Mouse (Mus musculus): ENCODE measurements around the gene Foxl2. TPM values are rescaled to one million over a fixed set of nuclear protein-coding genes. Genes with fewer than 3 reads are reported as not detected.
A peak's percentile ranks its signal among the peaks of the same experiment; 100 is the strongest.

The Foxl2 gene
- not detected in 2 replicates for polyA plus RNA-seq (2012; rRNA removed)

DNA sequence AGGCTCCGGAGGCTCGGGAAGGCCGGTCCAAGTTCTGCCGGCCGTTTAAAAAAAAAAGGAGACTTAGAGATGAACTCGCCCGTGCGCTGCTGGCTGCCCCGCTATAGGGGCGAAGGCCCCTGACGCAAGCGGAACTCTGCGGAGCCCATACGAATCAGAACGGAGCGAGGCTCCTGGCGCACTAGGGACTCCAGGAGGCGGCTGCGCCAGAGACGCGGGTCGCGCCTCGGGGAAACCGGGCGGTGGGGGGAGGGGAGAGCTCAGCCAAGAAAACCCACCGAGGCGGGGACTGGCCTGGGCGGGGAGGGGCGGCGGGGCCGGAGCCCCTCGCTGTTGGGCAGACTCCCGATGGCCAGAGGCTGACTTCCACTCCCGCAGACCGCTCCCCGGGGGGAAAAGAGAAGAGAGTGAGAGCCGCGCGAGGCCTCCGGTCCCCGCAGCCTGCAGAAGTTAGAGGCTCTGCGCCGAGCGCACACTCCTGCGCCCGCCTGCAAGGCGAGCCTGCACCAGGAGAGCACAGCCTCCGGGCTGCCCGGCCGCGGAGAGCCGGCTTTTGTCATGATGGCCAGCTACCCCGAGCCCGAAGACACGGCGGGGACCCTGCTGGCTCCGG is at the start of gene Foxl2:
Gene Foxl2, plus strand, starts transcription at position 186 of the 613 bp plus-strand sequence.
- Histone ChIP-seq H3K4me1 (ENCODE audit: control insufficient read depth, insufficient read depth, low read length) (peaks cover 11% of the 10 kb centered on the region), H3K4me3 (replicated peaks; ENCODE audit: extremely low read depth, low read depth, low read length) (peak within 1 kb of the TSS; percentile 5)
- no peak for DNase-seq
- under 1% methylated on average over 56 of the region's 58 CpGs for WGBS
- TF ChIP-seq POLR2A (IDR thresholded peaks at IDR 0.05; ENCODE audit: borderline replicate concordance, extremely low read depth, low read depth, low read length) (no peak), CTCF (IDR thresholded peaks at IDR 0.05; ENCODE audit: insufficient read depth, low read length) (no peak)

DNA sequence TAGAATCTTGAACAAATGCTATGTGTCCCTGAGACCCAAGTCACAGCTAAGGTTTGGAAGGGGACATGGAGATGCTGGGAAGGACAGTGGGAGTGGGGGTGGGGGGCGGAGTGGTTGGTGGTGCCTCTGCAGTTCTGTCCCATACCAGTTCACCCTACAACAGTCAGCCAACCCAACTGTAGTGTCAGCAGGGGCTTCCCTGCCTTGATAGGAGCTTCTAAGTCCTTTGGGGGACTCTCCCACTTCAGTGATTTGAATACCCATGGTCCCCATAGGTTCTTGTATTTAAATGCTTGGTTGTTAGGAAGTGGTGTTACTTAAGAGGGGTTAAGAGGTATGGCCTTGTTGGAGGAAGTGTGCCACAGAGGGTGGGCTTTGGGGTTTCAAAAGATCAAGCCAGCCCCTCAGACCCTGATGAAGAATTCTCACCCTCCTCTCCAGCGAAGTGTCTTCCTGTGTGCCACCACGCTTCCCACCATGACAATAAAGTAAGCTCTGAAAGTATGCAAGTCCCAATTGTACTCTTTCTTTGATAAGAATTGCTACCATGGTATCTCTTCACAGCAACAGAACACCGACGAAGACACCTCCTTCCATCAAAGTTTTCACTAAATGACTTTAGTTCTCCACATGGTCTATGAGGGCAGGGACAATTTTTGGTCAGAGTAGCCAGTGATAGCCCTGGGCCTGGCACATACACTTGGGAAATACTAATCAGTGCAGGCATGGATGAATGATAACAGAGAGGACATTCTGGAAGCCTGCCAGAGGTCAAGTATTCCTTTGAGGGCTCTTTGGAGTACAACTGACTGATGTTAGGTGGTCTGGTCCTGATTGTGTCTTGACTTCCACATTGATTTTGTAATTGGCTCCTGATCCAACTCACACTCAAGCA is 34.2 kb upstream of the Foxl2 start:
- Histone ChIP-seq H3K4me3 (replicated peaks; ENCODE audit: extremely low read depth, low read depth, low read length) (no peak overlapping the region), H3K4me1 (ENCODE audit: control insufficient read depth, insufficient read depth, low read length) (no peaks in the 10 kb centered on the region)
- TF ChIP-seq POLR2A (IDR thresholded peaks at IDR 0.05; ENCODE audit: borderline replicate concordance, extremely low read depth, low read depth, low read length) (no peak), CTCF (IDR thresholded peaks at IDR 0.05; ENCODE audit: insufficient read depth, low read length) (no peak)
- WGBS: 93% methylated on average over 5 of the region's 5 CpGs
- DNase-seq: no peak

DNA sequence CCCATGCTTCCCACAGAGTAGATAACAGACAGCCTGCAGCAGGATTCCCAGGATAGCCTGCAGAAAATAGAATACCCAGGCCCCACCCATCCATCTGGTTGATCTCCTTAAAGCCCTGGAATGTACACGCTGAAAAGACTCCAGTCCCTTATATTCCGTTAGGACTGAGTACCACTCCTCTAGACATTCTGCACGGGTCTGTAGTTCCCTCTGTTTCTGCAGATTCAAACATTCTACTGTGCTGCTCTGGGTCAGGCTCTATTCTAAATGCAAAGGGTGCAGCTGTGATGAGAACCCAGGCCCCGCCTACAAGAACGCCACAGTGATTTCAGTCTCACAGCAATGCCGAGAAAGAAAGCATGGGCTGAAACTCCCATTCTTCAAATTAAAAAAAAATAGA is 32.0 kb upstream of the Foxl2 start:
- Histone ChIP-seq H3K4me1 (ENCODE audit: control insufficient read depth, insufficient read depth, low read length) (no peaks in the 10 kb centered on the region), H3K4me3 (replicated peaks; ENCODE audit: extremely low read depth, low read depth, low read length) (no peak overlapping the region)
- TF ChIP-seq CTCF (IDR thresholded peaks at IDR 0.05; ENCODE audit: insufficient read depth, low read length) (no peak), POLR2A (IDR thresholded peaks at IDR 0.05; ENCODE audit: borderline replicate concordance, extremely low read depth, low read depth, low read length) (no peak)
- DNase-seq: no peak
- WGBS: 35% methylated on average over 6 of the region's 6 CpGs

DNA sequence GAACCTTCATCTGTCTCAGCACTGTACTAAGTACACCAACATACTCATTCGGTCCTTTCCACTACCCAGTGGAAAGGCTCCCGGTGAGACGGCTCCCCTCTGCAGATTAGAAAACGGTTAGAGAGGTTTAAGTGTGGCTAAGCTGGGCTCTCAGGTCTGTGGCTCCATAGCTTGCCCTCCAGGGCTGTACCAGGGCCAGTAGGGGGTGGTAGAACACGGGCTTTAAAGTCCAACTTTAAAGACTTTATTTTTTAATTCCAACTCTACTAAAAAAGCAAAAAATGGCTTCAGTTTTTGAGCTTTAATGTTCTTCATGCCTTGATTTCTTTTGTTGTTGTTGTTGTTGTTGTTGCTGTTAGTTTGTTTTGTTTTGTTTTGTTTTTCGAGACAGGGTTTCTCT is 30.9 kb upstream of the Foxl2 start:
- no peak for TF ChIP-seq POLR2A (IDR thresholded peaks at IDR 0.05; ENCODE audit: borderline replicate concordance, extremely low read depth, low read depth, low read length)
- TF ChIP-seq CTCF (IDR thresholded peaks at IDR 0.05; ENCODE audit: insufficient read depth, low read length): no peak
- WGBS: 62% methylated on average over 6 of the region's 6 CpGs
- no peaks in the 10 kb centered on the region for H3K4me1 ChIP-seq (ENCODE audit: control insufficient read depth, insufficient read depth, low read length)
- H3K4me3 ChIP-seq (replicated peaks; ENCODE audit: extremely low read depth, low read depth, low read length): no peak overlapping the region
- DNase-seq: no peak

DNA sequence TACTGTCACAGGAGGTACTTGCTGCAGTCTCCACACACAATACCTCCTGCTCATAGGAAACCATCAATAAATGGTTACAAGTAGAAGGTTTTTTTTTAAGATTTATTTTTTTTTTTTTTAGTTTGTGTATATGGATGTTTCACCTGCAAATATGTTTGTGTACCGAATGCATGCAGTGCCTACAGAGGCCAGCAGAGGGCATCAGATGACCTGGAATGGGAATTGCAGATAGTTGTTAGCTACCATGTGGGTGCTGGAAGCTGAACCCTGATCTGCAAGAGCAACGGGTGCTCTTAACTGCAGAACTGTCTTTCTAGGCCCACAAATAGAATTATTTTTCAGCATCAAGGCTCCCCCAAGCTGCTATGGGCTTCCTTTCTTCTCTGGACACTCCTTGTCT is 25.6 kb upstream of the Foxl2 start:
- Histone ChIP-seq H3K4me1 (ENCODE audit: control insufficient read depth, insufficient read depth, low read length) (no peaks in the 10 kb centered on the region), H3K4me3 (replicated peaks; ENCODE audit: extremely low read depth, low read depth, low read length) (no peak overlapping the region)
- 93% methylated on average over 2 of the region's 2 CpGs for WGBS
- no peak for DNase-seq
- 0 out of 2 replicates have a peak, but pooled peaks have one; percentile 18 for TF ChIP-seq CTCF (IDR thresholded peaks at IDR 0.05; ENCODE audit: insufficient read depth, low read length)
- no peak for TF ChIP-seq POLR2A (IDR thresholded peaks at IDR 0.05; ENCODE audit: borderline replicate concordance, extremely low read depth, low read depth, low read length)

DNA sequence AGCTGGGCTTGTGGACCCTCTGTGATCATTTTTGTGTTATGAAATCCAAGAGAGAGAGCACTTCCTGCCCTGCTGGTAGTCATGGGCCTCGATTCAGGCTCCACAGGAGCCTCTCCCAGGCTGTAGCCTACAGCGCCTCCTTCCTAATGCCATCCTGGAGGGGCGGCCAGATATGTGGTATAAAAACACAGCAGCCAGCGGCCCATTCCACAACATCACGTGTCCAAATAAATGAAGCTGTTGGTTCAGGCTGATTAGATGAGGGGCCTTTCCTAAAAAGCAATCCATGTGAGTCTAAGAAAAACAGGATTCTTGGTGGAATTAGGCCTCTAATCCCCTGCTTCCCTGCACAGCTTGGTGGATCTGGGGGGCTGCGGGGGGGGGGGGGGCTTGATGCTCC is 22.2 kb upstream of the Foxl2 start:
- Histone ChIP-seq H3K4me1 (ENCODE audit: control insufficient read depth, insufficient read depth, low read length) (no peaks in the 10 kb centered on the region), H3K4me3 (replicated peaks; ENCODE audit: extremely low read depth, low read depth, low read length) (no peak overlapping the region)
- DNase-seq: no peak
- TF ChIP-seq POLR2A (IDR thresholded peaks at IDR 0.05; ENCODE audit: borderline replicate concordance, extremely low read depth, low read depth, low read length) (no peak), CTCF (IDR thresholded peaks at IDR 0.05; ENCODE audit: insufficient read depth, low read length) (no peak)
- 38% methylated on average over 6 of the region's 6 CpGs for WGBS

DNA sequence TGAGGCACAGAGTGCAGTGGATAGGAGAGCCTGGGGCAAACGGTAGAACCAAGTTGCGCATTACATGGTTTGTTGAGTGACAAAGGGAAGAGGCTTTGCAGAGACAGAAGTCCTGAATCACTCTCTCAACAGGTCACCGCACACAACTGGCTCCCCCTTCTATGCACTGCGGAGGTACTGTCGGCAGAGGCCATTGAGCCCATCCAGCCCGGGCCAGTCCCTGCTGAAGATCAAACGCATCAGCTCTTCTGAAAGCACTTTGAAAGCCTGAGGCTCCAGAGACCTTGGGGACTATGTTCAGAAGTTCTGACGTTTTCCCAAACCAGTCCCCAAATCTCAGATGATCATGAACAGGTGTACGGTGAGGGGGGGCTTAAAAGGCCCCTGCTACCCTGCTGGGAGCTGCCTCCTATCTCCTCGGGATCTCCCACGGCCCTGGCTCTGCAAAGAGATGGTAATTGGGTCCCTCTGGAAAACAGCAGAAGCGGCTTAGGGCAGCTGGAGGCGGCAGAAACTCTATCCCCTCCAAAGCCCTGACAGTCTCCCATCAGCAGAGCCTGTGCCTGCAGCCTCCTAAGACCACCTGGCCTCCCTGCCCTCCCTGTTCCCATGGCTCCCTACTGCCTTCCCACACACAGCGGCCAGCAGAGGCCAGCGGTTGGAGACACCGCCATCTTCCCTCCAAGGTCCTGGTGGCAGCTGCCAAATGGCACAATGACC is 19.7 kb upstream of the Foxl2 start:
- no peak for DNase-seq
- 34% methylated on average over 16 of the region's 16 CpGs for WGBS
- TF ChIP-seq CTCF (IDR thresholded peaks at IDR 0.05; ENCODE audit: insufficient read depth, low read length) (no peak), POLR2A (IDR thresholded peaks at IDR 0.05; ENCODE audit: borderline replicate concordance, extremely low read depth, low read depth, low read length) (no peak)
- no peak overlapping the region for H3K4me3 ChIP-seq (replicated peaks; ENCODE audit: extremely low read depth, low read depth, low read length)
- H3K4me1 ChIP-seq (ENCODE audit: control insufficient read depth, insufficient read depth, low read length): no peaks in the 10 kb centered on the region

DNA sequence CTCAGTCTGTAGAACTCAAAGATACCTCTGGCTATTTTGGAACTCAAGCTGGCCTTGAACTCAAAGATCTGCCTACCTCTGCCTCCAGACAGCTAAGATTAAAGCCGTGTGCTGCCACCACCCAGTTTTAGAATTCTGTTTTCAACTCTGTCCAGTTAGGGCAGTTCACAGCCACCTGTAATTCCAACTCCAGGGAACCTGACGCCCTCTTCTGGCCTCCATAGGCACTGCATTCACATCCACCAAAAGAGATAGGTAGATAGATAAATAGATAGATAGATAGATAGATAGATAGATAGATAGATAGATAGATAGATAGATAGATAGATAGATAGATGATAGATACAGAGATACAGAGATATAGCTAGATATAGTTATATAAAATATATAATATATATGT is 15.8 kb upstream of the Foxl2 start:
- DNase-seq: no peak
- no peak overlapping the region for H3K4me3 ChIP-seq (replicated peaks; ENCODE audit: extremely low read depth, low read depth, low read length)
- no peaks in the 10 kb centered on the region for H3K4me1 ChIP-seq (ENCODE audit: control insufficient read depth, insufficient read depth, low read length)
- TF ChIP-seq CTCF (IDR thresholded peaks at IDR 0.05; ENCODE audit: insufficient read depth, low read length) (peak; percentile 35; the same call in 1 of the 2 replicates), POLR2A (IDR thresholded peaks at IDR 0.05; ENCODE audit: borderline replicate concordance, extremely low read depth, low read depth, low read length) (no peak)
- 17% methylated on average over 2 of the region's 2 CpGs for WGBS
